Comparison of ENCODE assay signal across 28 mouse cellular contexts in the genomic region with DNA sequence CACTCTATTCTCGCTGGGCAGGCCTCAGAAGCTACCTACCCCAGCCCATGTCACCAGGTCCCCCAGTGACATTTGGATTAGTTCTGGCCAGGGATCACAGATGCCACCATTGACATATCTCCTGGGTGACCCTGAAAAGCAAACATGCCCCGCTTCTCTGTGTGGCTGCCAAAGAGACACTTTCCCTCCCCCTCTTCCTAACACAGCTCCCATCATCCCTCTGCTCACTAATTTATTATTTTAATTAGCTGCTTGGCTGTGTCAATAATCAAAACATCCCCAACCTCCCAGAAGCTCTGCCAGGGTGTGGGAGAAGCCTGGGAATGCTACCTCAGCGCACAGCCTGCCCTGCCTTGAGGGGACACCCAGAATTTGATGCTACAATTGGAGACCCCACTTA. TPM values are rescaled to one million over a fixed set of nuclear protein-coding genes. Genes with fewer than 3 reads are reported as not detected.
DNase-seq lines count a peak whose midpoint lies in the region; ATAC-seq and TF ChIP-seq lines count a peak whose summit lies in the region.
"Had no signal": no experiment of that assay in that cellular context is flagged by ENCODE, and none has a peak within 500 bp of the region (broad histone marks: within the 10 kb centered on the region; RNA-seq: fewer than 3 reads in every experiment).

No protein-coding gene starts in this region.

- H3K9ac ChIP-seq in forebrain, embryonic 14.5 days (ENCODE audit: low read length): no peak overlapping the region
- no peak overlapping the region for H3K9ac ChIP-seq in hindbrain, postnatal 0 days (replicated peaks; ENCODE audit: low read length)
- no peak overlapping the region for H3K9ac ChIP-seq in hindbrain, embryonic 12.5 days
- no peak overlapping the region for H3K9ac ChIP-seq in neural tube, embryonic 13.5 days
- H3K9ac ChIP-seq in neural tube, embryonic 15.5 days (replicated peaks): no peak overlapping the region
- H3K9ac ChIP-seq: hindbrain, embryonic 14.5 days; kidney, embryonic 15.5 days; liver, embryonic 12.5 days; liver, postnatal 0 days had no signal

- H3K4me3 ChIP-seq in forebrain, embryonic 14.5 days (ENCODE audit: low read depth, low read length): no peak overlapping the region
- H3K4me3 ChIP-seq in forebrain, embryonic 10.5 days: no peak overlapping the region
- no peak overlapping the region for H3K4me3 ChIP-seq in hindbrain, postnatal 0 days (ENCODE audit: low read length)
- no peak overlapping the region for H3K4me3 ChIP-seq in hindbrain, embryonic 12.5 days
- no peak overlapping the region for H3K4me3 ChIP-seq in neural tube, embryonic 13.5 days
- no peak overlapping the region for H3K4me3 ChIP-seq in neural tube, embryonic 15.5 days (replicated peaks)
- H3K4me3 ChIP-seq: kidney, embryonic 15.5 days; liver, embryonic 12.5 days; myocyte had no signal

- H3K27ac ChIP-seq in forebrain, embryonic 14.5 days (ENCODE audit: low read depth, low read length): no peak overlapping the region
- H3K27ac ChIP-seq in forebrain, embryonic 10.5 days: no peak overlapping the region
- no peak overlapping the region for H3K27ac ChIP-seq in hindbrain, postnatal 0 days
- H3K27ac ChIP-seq in hindbrain, embryonic 12.5 days: no peak overlapping the region
- H3K27ac ChIP-seq in neural tube, embryonic 13.5 days (replicated peaks): peak overlapping the region; percentile 76
- H3K27ac ChIP-seq in neural tube, embryonic 15.5 days (replicated peaks): no peak overlapping the region
- H3K27ac ChIP-seq: hindbrain, embryonic 14.5 days; kidney, embryonic 15.5 days; liver, embryonic 12.5 days; stomach, postnatal 0 days had no signal

- TF ChIP-seq CTCF in hindbrain, postnatal 0 days (IDR thresholded peaks at IDR 0.05; ENCODE audit: low read depth): no peak

- H3K4me1 ChIP-seq in forebrain, embryonic 14.5 days (ENCODE audit: control insufficient read depth, insufficient read depth, low read length): peaks cover 3% of the 10 kb centered on the region; the same call in 1 of the 2 replicates
- peaks cover 3% of the 10 kb centered on the region; the same call in 1 of the 2 replicates for H3K4me1 ChIP-seq in forebrain, embryonic 10.5 days
- no peaks in the 10 kb centered on the region for H3K4me1 ChIP-seq in hindbrain, postnatal 0 days (ENCODE audit: insufficient read depth, low read length)
- peaks cover 8% of the 10 kb centered on the region; the same call in 1 of the 2 replicates for H3K4me1 ChIP-seq in hindbrain, embryonic 12.5 days
- H3K4me1 ChIP-seq in neural tube, embryonic 13.5 days (replicated peaks): peaks cover 19% of the 10 kb centered on the region
- 0 out of 2 replicates have a peak, but pooled peaks cover 7% of the 10 kb centered on the region for H3K4me1 ChIP-seq in neural tube, embryonic 15.5 days
- H3K4me1 ChIP-seq: liver, embryonic 12.5 days had no signal

- ATAC-seq in forebrain, embryonic 14.5 days: peak; percentile 35; the same call in 1 of the 2 replicates
- ATAC-seq in hindbrain, postnatal 0 days: 0 out of 2 replicates have a peak, but pooled peaks have one; percentile 39
- ATAC-seq in hindbrain, embryonic 12.5 days (ENCODE audit: low FRiP score): no peak
- ATAC-seq in neural tube, embryonic 13.5 days (ENCODE audit: low read depth): peak; percentile 68; the same call in 1 of the 2 replicates
- ATAC-seq in neural tube, embryonic 15.5 days (ENCODE audit: low FRiP score): 0 out of 2 replicates have a peak, but pooled peaks have one; percentile 43
- ATAC-seq: CD4-positive, CD25-positive, alpha-beta regulatory T cell, adult 4 months; liver, embryonic 12.5 days; liver, postnatal 0 days; midbrain, embryonic 16.5 days had no signal

- WGBS in forebrain, embryonic 14.5 days: 64% methylated on average over 3 of the region's 3 CpGs
- WGBS in forebrain, embryonic 10.5 days: 83% methylated on average over 3 of the region's 3 CpGs
- WGBS in hindbrain, postnatal 0 days: 50% methylated on average over 3 of the region's 3 CpGs
- WGBS in hindbrain, embryonic 12.5 days: 64% methylated on average over 3 of the region's 3 CpGs
- WGBS in neural tube, embryonic 13.5 days: 46% methylated on average over 3 of the region's 3 CpGs
- WGBS in neural tube, embryonic 15.5 days: 43% methylated on average over 3 of the region's 3 CpGs

- peak; percentile 45 for DNase-seq in forebrain, embryonic 14.5 days (ENCODE audit: low spot score)
- DNase-seq in forebrain, embryonic 10.5 days (ENCODE audit: extremely low spot score, low spot score): no peak
- DNase-seq in hindbrain, postnatal 0 days (ENCODE audit: low spot score): no peak
- DNase-seq in neural tube, embryonic 10.5 days (ENCODE audit: extremely low spot score, low spot score): no peak
- DNase-seq: cerebellum, adult 8-10 months; cerebellum, postnatal 36 days; gastrocnemius, postnatal 14 days; heart, postnatal 14 days; kidney, adult 18-20 months; kidney, postnatal 25 days; liver, postnatal 0 days; lung, postnatal 36 days; right cerebral cortex, postnatal 4 days; thymus, adult 18-20 months; thymus, postnatal 25 days had no signal

- no peak overlapping the region for H3K4me2 ChIP-seq in forebrain, embryonic 14.5 days (ENCODE audit: low read length)
- H3K4me2 ChIP-seq in hindbrain, postnatal 0 days (ENCODE audit: low read depth, low read length): no peak overlapping the region
- H3K4me2 ChIP-seq in hindbrain, embryonic 12.5 days (replicated peaks): no peak overlapping the region
- H3K4me2 ChIP-seq in neural tube, embryonic 13.5 days: no peak overlapping the region
- no peak overlapping the region for H3K4me2 ChIP-seq in neural tube, embryonic 15.5 days
- H3K4me2 ChIP-seq: hindbrain, embryonic 14.5 days; kidney, embryonic 15.5 days; liver, embryonic 12.5 days had no signal

- H3K27me3 ChIP-seq in forebrain, embryonic 14.5 days (replicated peaks; ENCODE audit: control insufficient read depth, insufficient read depth, low read length): no peaks in the 10 kb centered on the region
- peaks cover 5% of the 10 kb centered on the region; the same call in 1 of the 2 replicates for H3K27me3 ChIP-seq in forebrain, embryonic 10.5 days (ENCODE audit: poor library complexity, severe bottlenecking)
- H3K27me3 ChIP-seq in hindbrain, postnatal 0 days (ENCODE audit: insufficient read depth, low read length): no peaks in the 10 kb centered on the region
- peaks cover 3% of the 10 kb centered on the region; the same call in 1 of the 2 replicates for H3K27me3 ChIP-seq in hindbrain, embryonic 12.5 days
- H3K27me3 ChIP-seq in neural tube, embryonic 13.5 days: no peaks in the 10 kb centered on the region
- H3K27me3 ChIP-seq in neural tube, embryonic 15.5 days (replicated peaks): no peaks in the 10 kb centered on the region
- H3K27me3 ChIP-seq: kidney, embryonic 15.5 days had no signal

- H3K36me3 ChIP-seq in forebrain, embryonic 14.5 days (ENCODE audit: control insufficient read depth, insufficient read depth, low read length): 0 out of 2 replicates have a peak, but pooled peaks cover 12% of the 10 kb centered on the region
- 0 out of 2 replicates have a peak, but pooled peaks cover 4% of the 10 kb centered on the region for H3K36me3 ChIP-seq in forebrain, embryonic 10.5 days (replicated peaks)
- H3K36me3 ChIP-seq in hindbrain, postnatal 0 days (ENCODE audit: insufficient read depth, low read length): no peaks in the 10 kb centered on the region
- H3K36me3 ChIP-seq in hindbrain, embryonic 12.5 days: peaks cover 15% of the 10 kb centered on the region
- peaks cover 14% of the 10 kb centered on the region for H3K36me3 ChIP-seq in neural tube, embryonic 13.5 days
- no peaks in the 10 kb centered on the region for H3K36me3 ChIP-seq in neural tube, embryonic 15.5 days
- H3K36me3 ChIP-seq: kidney, embryonic 15.5 days; liver, embryonic 12.5 days had no signal

- no peaks in the 10 kb centered on the region for H3K9me3 ChIP-seq in forebrain, embryonic 14.5 days (replicated peaks; ENCODE audit: control insufficient read depth, low read length)
- H3K9me3 ChIP-seq in forebrain, embryonic 10.5 days: no peaks in the 10 kb centered on the region; the same call in 1 of the 2 replicates
- H3K9me3 ChIP-seq in hindbrain, postnatal 0 days (ENCODE audit: low read length): no peaks in the 10 kb centered on the region
- H3K9me3 ChIP-seq in hindbrain, embryonic 12.5 days (replicated peaks): peaks cover 7% of the 10 kb centered on the region; the same call in 1 of the 2 replicates
- no peaks in the 10 kb centered on the region for H3K9me3 ChIP-seq in neural tube, embryonic 13.5 days
- H3K9me3 ChIP-seq in neural tube, embryonic 15.5 days (replicated peaks): no peaks in the 10 kb centered on the region
- H3K9me3 ChIP-seq: liver, embryonic 12.5 days had no signal

RNA-seq across cellular contexts. Expression of gene Tspan11, which starts 29.6 kb away (rescaled TPM):
- 9.8 and 10.5 TPM in 2 replicates for polyA plus RNA-seq in forebrain, embryonic 14.5 days (2014; fragmentation: Nextera tagmentation; extraction: Ambion mirVana)
- 3.6 and 3.9 TPM in 2 replicates for polyA plus RNA-seq in forebrain, embryonic 10.5 days (2016; fragmentation: Nextera tagmentation; extraction: Ambion mirVana)
- 3.5 and 5.6 TPM in 2 replicates for total RNA-seq in hindbrain, postnatal 0 days (2014; rRNA removed)
- polyA plus RNA-seq in hindbrain, postnatal 0 days (2015; fragmentation: Nextera tagmentation; extraction: Ambion mirVana): 3.6 and 4.4 TPM in 2 replicates
- 19.3 and 22.9 TPM in 2 replicates for polyA plus RNA-seq in hindbrain, embryonic 12.5 days (2016; fragmentation: Nextera tagmentation; extraction: Ambion mirVana)
- 9.8 and 14.7 TPM in 2 replicates for polyA plus RNA-seq in neural tube, embryonic 13.5 days (2015; fragmentation: Nextera tagmentation; extraction: Ambion mirVana)
- 3.7 and 4.5 TPM in 2 replicates for polyA plus RNA-seq in neural tube, embryonic 15.5 days (2015; fragmentation: Nextera tagmentation; extraction: Ambion mirVana)
- total RNA-seq: granulocyte monocyte progenitor cell, adult 5-6 weeks; megakaryocyte, adult 5-6 weeks; neutrophil, adult 5-6 weeks had no signal
- polyA plus RNA-seq: CD4-positive, CD25-positive, alpha-beta regulatory T cell, adult 4 months had no signal
